Mouse (Mus musculus): Measurements from ENCODE around the gene Carhsp1. TPM values are rescaled to one million over a fixed set of nuclear protein-coding genes. Genes with fewer than 3 reads are reported as not detected.

The Carhsp1 gene
- polyA plus RNA-seq, 1 experiment from 2014 or later: 53.0 TPM

DNA sequence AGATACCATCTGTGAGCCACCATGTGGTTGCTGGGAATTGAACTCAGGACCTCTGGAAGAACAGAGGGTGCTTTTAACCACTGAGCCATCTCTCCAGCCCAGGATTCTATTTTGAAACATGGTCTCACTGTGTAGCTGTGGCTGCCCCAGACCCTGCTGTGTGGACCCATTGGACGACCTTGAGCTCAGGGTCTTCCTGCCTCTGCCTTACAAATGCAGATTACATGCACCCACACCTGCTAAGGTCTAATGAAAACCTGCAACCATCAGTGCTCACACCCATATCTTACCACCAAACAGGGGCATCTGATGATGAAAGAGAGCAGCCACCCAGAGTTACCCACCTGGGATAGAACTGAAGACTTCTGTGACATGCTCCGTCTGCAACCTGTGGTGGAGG, 15.7 kb downstream of the Carhsp1 start:
- peaks cover 31% of the 10 kb centered on the region for H3K36me3 ChIP-seq (ENCODE audit: insufficient read depth, low read length)
- no peaks in the 10 kb centered on the region for H3K27me3 ChIP-seq (ENCODE audit: insufficient read depth, low read length)
- no peak overlapping the region for H3K4me3 ChIP-seq (replicated peaks; ENCODE audit: low read depth, low read length)
- ATAC-seq (replicated peaks; ENCODE audit: low FRiP score, low read depth): no peak
- 82% methylated on average over 2 of the region's 2 CpGs for WGBS
- H3K27ac ChIP-seq: no peak overlapping the region
- no peaks in the 10 kb centered on the region for H3K9me3 ChIP-seq (replicated peaks; ENCODE audit: low read length)
- no peaks in the 10 kb centered on the region for H3K4me1 ChIP-seq (replicated peaks; ENCODE audit: insufficient read depth, low read length)
- no peak overlapping the region for H3K4me2 ChIP-seq (ENCODE audit: low read length)
- DNase-seq (ENCODE audit: low spot score): no peak
- no peak for TF ChIP-seq CTCF (IDR thresholded peaks at IDR 0.05; ENCODE audit: low read depth)
- H3K9ac ChIP-seq (ENCODE audit: low read depth, low read length): no peak overlapping the region

DNA sequence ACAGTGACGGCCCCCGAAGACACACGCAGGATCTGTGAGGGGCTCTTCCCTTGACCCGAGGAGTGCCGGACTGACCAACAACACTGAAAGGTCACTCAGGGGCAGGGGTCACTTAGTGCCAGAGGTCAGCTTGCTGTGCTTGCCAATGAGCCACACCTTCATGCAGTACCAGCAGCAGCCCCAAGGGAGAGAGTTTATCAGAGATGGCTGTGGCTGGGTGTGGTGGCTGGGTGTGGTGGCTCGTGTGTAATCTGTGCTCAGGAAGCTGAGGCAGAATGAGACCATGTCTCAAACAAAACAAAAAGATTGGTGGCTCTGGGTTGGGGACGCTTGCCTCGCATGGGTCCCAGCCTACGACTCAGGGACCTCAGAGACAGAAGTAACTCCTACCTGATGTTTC, 16.4 kb downstream of the Carhsp1 start:
- H3K4me1 ChIP-seq (replicated peaks; ENCODE audit: insufficient read depth, low read length): no peaks in the 10 kb centered on the region
- DNase-seq (ENCODE audit: low spot score): no peak
- 87% methylated on average over 9 of the region's 9 CpGs for WGBS
- H3K4me2 ChIP-seq (ENCODE audit: low read length): no peak overlapping the region
- H3K4me3 ChIP-seq (replicated peaks; ENCODE audit: low read depth, low read length): no peak overlapping the region
- 0 out of 2 replicates have a peak, but pooled peaks have one; percentile 2 for TF ChIP-seq CTCF (IDR thresholded peaks at IDR 0.05; ENCODE audit: low read depth)
- H3K36me3 ChIP-seq (ENCODE audit: insufficient read depth, low read length): peaks cover 37% of the 10 kb centered on the region
- ATAC-seq (replicated peaks; ENCODE audit: low FRiP score, low read depth): no peak
- no peaks in the 10 kb centered on the region for H3K27me3 ChIP-seq (ENCODE audit: insufficient read depth, low read length)
- no peak overlapping the region for H3K27ac ChIP-seq
- no peaks in the 10 kb centered on the region for H3K9me3 ChIP-seq (replicated peaks; ENCODE audit: low read length)
- no peak overlapping the region for H3K9ac ChIP-seq (ENCODE audit: low read depth, low read length)

DNA sequence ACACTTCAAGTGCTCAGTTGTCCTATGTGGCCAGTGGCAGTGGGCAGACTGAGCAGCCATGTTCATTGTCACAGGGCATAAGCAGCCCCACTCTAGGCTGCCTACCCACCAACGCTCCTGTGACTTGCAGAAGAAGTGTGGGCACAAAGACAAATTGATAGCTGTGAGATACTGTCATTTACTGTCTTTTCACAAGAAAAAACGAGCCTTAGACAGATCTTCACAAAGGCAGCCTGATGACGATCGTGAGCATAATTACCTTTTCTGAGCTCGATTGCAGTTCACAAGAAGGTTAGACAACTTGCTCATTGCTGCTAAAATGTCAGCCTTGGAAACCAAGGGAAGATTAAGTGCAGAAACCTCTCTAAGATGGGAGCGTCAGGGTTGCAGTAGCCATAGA, 16.8 kb downstream of the Carhsp1 start:
- no peak for DNase-seq (ENCODE audit: low spot score)
- no peaks in the 10 kb centered on the region for H3K4me1 ChIP-seq (replicated peaks; ENCODE audit: insufficient read depth, low read length)
- no peak for TF ChIP-seq CTCF (IDR thresholded peaks at IDR 0.05; ENCODE audit: low read depth)

DNA sequence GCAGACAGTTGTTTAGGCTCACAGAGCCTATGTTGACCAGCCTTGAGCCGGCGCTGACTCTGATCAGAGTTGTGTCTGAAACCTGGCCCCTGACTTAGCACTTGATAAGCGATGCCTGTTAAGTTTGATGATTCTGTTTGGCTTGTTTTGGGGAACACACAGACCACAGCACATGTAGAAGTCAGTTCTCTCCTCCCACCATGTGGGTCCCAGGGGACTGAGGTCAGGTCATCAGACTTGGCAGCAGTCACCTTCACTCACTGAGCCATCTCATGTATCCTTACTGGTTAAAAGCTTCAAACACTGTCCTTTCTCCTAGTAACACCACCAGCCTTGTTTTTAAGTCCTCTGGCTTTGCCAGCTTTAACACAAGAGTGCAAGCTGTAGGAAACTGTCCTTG, 21.9 kb downstream of the Carhsp1 start:
- Histone ChIP-seq H3K4me1 (replicated peaks; ENCODE audit: insufficient read depth, low read length) (no peaks in the 10 kb centered on the region), H3K9me3 (replicated peaks; ENCODE audit: low read length) (no peaks in the 10 kb centered on the region), H3K4me2 (ENCODE audit: low read length) (no peak overlapping the region), H3K9ac (ENCODE audit: low read depth, low read length) (no peak overlapping the region), H3K27me3 (ENCODE audit: insufficient read depth, low read length) (no peaks in the 10 kb centered on the region), H3K4me3 (replicated peaks; ENCODE audit: low read depth, low read length) (no peak overlapping the region), H3K36me3 (ENCODE audit: insufficient read depth, low read length) (peaks cover 70% of the 10 kb centered on the region), H3K27ac (no peak overlapping the region)
- DNase-seq (ENCODE audit: low spot score): no peak
- WGBS: 94% methylated on average over 3 of the region's 3 CpGs
- no peak for ATAC-seq (replicated peaks; ENCODE audit: low FRiP score, low read depth)
- no peak for TF ChIP-seq CTCF (IDR thresholded peaks at IDR 0.05; ENCODE audit: low read depth)

More for the DNA sequence above, 16.8 kb downstream of the Carhsp1 start:
- ATAC-seq (replicated peaks; ENCODE audit: low FRiP score, low read depth): no peak
- H3K27ac ChIP-seq: no peak overlapping the region
- 80% methylated on average over 6 of the region's 6 CpGs for WGBS
- H3K9me3 ChIP-seq (replicated peaks; ENCODE audit: low read length): no peaks in the 10 kb centered on the region
- H3K9ac ChIP-seq (ENCODE audit: low read depth, low read length): no peak overlapping the region
- H3K36me3 ChIP-seq (ENCODE audit: insufficient read depth, low read length): peaks cover 40% of the 10 kb centered on the region
- no peaks in the 10 kb centered on the region for H3K27me3 ChIP-seq (ENCODE audit: insufficient read depth, low read length)
- no peak overlapping the region for H3K4me2 ChIP-seq (ENCODE audit: low read length)
- no peak overlapping the region for H3K4me3 ChIP-seq (replicated peaks; ENCODE audit: low read depth, low read length)

DNA sequence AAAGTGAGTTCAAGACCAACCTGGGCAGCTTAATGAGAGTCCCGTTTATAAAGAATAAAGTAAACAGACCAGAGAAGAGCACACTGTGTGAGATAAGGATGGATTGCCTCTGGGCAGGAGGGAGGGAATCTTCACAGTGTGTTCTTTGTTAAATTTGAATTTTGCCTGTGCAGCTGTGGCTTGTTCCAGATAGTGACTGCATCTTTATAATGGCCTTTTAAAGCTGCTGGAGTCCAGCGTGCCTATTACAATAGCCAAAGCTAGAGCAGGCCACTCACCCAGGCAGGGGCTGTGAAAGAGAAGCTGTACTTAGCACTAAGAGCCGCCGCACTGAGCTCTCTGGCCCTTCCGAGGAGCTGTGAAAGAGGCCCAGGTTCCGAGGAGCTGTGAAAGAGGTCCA, 26.4 kb downstream of the Carhsp1 start:
- H3K9ac ChIP-seq (ENCODE audit: low read depth, low read length): no peak overlapping the region
- H3K36me3 ChIP-seq (ENCODE audit: insufficient read depth, low read length): peaks cover 71% of the 10 kb centered on the region
- no peak overlapping the region for H3K27ac ChIP-seq
- no peak overlapping the region for H3K4me3 ChIP-seq (replicated peaks; ENCODE audit: low read depth, low read length)
- no peaks in the 10 kb centered on the region for H3K9me3 ChIP-seq (replicated peaks; ENCODE audit: low read length)
- TF ChIP-seq CTCF (IDR thresholded peaks at IDR 0.05; ENCODE audit: low read depth): no peak
- ATAC-seq (replicated peaks; ENCODE audit: low FRiP score, low read depth) (no peak), DNase-seq (ENCODE audit: low spot score) (no peak)
- H3K4me2 ChIP-seq (ENCODE audit: low read length): no peak overlapping the region
- H3K27me3 ChIP-seq (ENCODE audit: insufficient read depth, low read length): no peaks in the 10 kb centered on the region
- no peaks in the 10 kb centered on the region for H3K4me1 ChIP-seq (replicated peaks; ENCODE audit: insufficient read depth, low read length)
- 83% methylated on average over 6 of the region's 6 CpGs for WGBS

DNA sequence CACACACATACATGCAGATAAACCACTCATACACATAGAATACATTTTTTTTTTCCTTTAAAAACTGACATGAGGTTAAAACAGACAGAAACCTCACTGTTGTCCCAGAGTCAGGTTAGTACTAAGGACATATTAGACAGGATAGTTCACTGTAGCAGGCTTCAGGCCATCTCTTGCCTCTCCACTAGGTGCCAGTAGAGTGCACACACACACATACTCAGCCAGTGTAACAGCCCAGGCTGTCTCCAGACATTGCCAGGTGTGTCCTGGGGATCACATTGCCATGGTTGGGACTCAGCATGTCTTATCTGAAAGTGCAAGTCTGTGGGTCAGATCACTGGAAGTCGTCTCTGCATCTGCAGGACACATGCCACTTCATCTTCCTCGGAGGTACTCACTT, 28.1 kb downstream of the Carhsp1 start:
- Histone ChIP-seq H3K4me3 (replicated peaks; ENCODE audit: low read depth, low read length) (no peak overlapping the region), H3K4me2 (ENCODE audit: low read length) (no peak overlapping the region), H3K36me3 (ENCODE audit: insufficient read depth, low read length) (peaks cover 58% of the 10 kb centered on the region), H3K9ac (ENCODE audit: low read depth, low read length) (no peak overlapping the region), H3K9me3 (replicated peaks; ENCODE audit: low read length) (no peaks in the 10 kb centered on the region), H3K27me3 (ENCODE audit: insufficient read depth, low read length) (no peaks in the 10 kb centered on the region), H3K4me1 (replicated peaks; ENCODE audit: insufficient read depth, low read length) (peaks cover under 1% of the 10 kb centered on the region; the same call in 1 of the 2 replicates), H3K27ac (no peak overlapping the region)
- 83% methylated on average over 2 of the region's 2 CpGs for WGBS
- peak; percentile 83 for TF ChIP-seq CTCF (IDR thresholded peaks at IDR 0.05; ENCODE audit: low read depth)
- 0 out of 2 replicates have a peak, but pooled peaks have one; percentile 63 for ATAC-seq (replicated peaks; ENCODE audit: low FRiP score, low read depth)
- peak; percentile 55 for DNase-seq (ENCODE audit: low spot score)
